Mouse (Mus musculus): ENCODE measurements around the gene Rab37. TPM values are rescaled to one million over a fixed set of nuclear protein-coding genes. Genes with fewer than 3 reads are reported as not detected.

Rab37 gene
- polyA plus RNA-seq, 1 experiment, result 0.02 TPM

DNA sequence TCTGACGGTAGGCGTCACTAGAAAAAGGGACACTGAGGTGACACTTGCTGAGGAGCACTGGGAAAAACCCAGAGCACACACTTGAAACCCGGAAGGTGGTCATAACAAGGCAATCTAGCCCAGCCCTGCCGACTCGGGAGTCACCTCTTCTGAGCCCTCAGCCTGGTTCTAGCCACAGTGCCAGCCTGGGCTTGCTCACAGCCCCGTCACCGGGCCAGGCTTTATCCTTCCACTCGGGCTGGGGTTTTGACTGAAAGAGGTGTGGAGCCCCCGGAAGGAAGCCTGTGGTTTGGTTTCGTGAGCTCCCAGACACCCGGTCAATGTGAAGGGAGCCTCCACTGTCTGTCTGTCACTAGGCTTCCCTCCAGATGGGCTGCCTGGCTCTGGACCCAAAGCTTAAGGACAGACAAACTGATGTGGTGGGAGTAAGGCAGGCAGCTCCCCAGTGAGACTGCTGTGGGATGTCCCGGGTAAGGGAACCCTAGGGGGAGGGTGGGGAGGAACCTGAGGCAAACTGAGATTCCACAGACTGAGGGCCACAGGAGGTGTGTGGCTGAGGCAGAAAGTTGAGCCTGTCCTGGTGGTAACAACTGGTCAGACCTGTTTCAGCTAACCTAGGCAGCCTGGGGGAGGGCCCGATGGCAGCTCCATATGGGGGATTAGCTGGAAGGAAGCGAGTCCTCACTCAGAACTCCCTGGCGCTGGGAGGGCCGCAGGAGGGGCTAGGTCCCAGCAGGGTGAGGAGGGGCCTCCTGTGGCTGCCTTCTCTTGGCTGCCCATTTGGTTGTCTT is 82.5 kb downstream of the Rab37 start:
- no peak overlapping the region for H3K4me3 ChIP-seq
- H3K4me2 ChIP-seq (ENCODE audit: low read depth), result no peak overlapping the region

DNA sequence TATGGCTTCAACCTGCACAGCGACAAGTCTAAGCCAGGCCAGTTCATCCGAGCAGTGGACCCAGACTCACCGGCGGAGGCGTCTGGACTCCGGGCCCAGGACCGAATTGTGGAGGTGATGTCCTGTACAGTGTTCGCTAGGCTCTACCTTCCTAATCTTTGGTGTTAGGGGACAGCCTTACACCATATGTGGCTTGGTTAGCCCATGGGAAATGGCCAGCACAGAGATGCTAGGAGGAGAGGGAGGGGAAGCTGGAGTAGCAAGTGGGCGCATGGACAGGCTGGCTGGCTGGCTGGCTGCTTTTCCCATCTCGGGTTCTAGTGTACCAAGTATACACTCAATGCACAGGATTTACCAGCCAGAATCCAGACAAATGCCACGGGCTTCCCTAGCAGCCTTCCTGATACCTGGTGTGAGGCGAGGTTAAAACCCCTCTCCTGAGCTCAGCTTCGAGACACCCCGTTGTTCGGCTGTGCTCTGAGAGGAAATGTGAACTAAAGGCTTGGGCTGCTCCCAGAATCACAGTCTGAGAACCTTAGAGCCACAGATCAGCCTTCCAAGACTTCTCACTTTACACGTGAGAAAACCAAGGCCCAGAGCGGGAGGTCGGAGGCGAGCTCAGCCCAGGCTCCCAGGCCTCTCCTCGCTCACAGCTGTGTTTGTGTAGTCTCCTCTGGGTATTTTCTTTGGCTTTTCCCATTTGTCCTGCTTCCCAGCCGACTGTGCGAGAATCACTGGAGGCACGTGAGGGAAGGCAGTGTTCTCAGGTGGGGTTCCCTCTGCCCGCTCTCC is 85.4 kb downstream of the Rab37 start:
- H3K27me3 ChIP-seq (ENCODE audit: control insufficient read depth, insufficient read depth, insufficient read length), result no peaks in the 10 kb centered on the region
- no peak overlapping the region for H3K4me2 ChIP-seq (ENCODE audit: low read depth)
- no peaks in the 10 kb centered on the region for H3K36me3 ChIP-seq (ENCODE audit: control insufficient read depth, insufficient read depth)
- no peak overlapping the region for H3K4me3 ChIP-seq
- TF ChIP-seq SRF (IDR thresholded peaks at IDR 0.05; ENCODE audit: control insufficient read depth, insufficient read length, low read depth), result no peak
- no peak for TF ChIP-seq MYOG (IDR thresholded peaks at IDR 0.05; ENCODE audit: control insufficient read depth in 1 of 3, insufficient read depth in 1 of 3, insufficient read length in 2 of 3, low read depth in 2 of 3)
- TF ChIP-seq TCF3 (IDR thresholded peaks at IDR 0.05; ENCODE audit: insufficient read length, low read depth), result no peak
- TF ChIP-seq POLR2AphosphoS2 (IDR thresholded peaks at IDR 0.05; ENCODE audit: insufficient read length, low read depth), result no peak
- no peak for TF ChIP-seq E2F4 (IDR thresholded peaks at IDR 0.05; ENCODE audit: insufficient read depth)
- TF ChIP-seq MYOD1 (IDR thresholded peaks at IDR 0.05; ENCODE audit: control insufficient read depth in 1 of 3, insufficient read length in 2 of 3, low read depth in 2 of 3), result no peak
- no peak for TF ChIP-seq MAX (IDR thresholded peaks at IDR 0.05; ENCODE audit: low read depth)
- no peak for TF ChIP-seq CEBPB (IDR thresholded peaks at IDR 0.05; ENCODE audit: insufficient read depth, poor library complexity, severe bottlenecking)
- no peaks in the 10 kb centered on the region for H3K79me2 ChIP-seq (ENCODE audit: control insufficient read depth, insufficient read depth)
- no peak overlapping the region for H3ac ChIP-seq (ENCODE audit: control insufficient read depth, insufficient read length)

More for the DNA sequence above, 82.5 kb downstream of the Rab37 start:
- H3ac ChIP-seq (ENCODE audit: control insufficient read depth, insufficient read length), result no peak overlapping the region
- no peaks in the 10 kb centered on the region for H3K27me3 ChIP-seq (ENCODE audit: control insufficient read depth, insufficient read depth, insufficient read length)
- TF ChIP-seq USF1 (IDR thresholded peaks at IDR 0.05; ENCODE audit: low read depth) (no peak), POLR2A (IDR thresholded peaks at IDR 0.05; ENCODE audit: insufficient read length, low read depth) (no peak), MYOD1 (IDR thresholded peaks at IDR 0.05; ENCODE audit: control insufficient read depth in 1 of 3, insufficient read length in 2 of 3, low read depth in 2 of 3) (no peak), MAX (IDR thresholded peaks at IDR 0.05; ENCODE audit: low read depth) (no peak), TCF3 (IDR thresholded peaks at IDR 0.05; ENCODE audit: insufficient read length, low read depth) (no peak), E2F4 (IDR thresholded peaks at IDR 0.05; ENCODE audit: insufficient read depth) (no peak), MYOG (IDR thresholded peaks at IDR 0.05; ENCODE audit: control insufficient read depth in 1 of 3, insufficient read depth in 1 of 3, insufficient read length in 2 of 3, low read depth in 2 of 3) (no peak), REST (IDR thresholded peaks at IDR 0.05; ENCODE audit: insufficient read depth, insufficient read length) (no peak), TCF12 (IDR thresholded peaks at IDR 0.05; ENCODE audit: insufficient read depth, poor library complexity, severe bottlenecking) (no peak), SRF (IDR thresholded peaks at IDR 0.05; ENCODE audit: control insufficient read depth, insufficient read length, low read depth) (no peak), CEBPB (IDR thresholded peaks at IDR 0.05; ENCODE audit: insufficient read depth, poor library complexity, severe bottlenecking) (no peak), POLR2AphosphoS2 (IDR thresholded peaks at IDR 0.05; ENCODE audit: insufficient read length, low read depth) (no peak)
- H3K79me2 ChIP-seq (ENCODE audit: control insufficient read depth, insufficient read depth), result no peaks in the 10 kb centered on the region
- no peaks in the 10 kb centered on the region for H3K36me3 ChIP-seq (ENCODE audit: control insufficient read depth, insufficient read depth)

DNA sequence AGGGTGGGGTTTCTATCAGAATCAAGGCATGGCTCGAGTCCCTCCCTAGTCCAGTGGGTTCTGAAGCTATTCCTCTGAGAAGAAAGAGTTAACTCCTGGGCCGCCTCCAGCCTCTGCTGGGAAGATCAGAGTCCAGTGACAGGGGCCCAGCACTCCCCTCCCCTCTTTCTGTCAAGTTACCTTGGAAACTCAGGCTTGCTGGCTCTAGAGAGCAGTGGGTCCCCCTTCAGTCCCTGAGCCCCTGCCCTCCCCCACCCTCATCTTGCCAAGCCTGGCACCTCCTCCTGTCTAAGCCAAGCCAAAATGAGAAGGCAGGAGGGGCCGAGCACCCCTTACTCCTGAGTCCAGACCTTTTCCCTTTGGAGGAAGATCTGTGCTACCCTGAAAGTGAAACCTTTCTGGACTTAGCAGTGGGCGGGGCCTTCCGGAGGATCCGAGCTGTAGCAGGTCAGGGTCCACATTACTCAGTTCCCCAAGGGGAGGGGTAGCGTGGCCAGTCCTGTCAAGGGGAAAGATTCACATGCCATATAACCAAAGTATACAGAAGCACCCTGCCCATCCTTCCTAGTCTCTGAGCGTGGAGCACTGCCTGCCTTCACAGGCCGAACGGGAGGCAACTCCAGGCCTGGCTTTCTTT is 86.4 kb downstream of the Rab37 start:
- Histone ChIP-seq H3ac (ENCODE audit: control insufficient read depth, insufficient read length) (no peak overlapping the region), H3K4me3 (no peak overlapping the region), H3K79me2 (ENCODE audit: control insufficient read depth, insufficient read depth) (no peaks in the 10 kb centered on the region), H3K27me3 (ENCODE audit: control insufficient read depth, insufficient read depth, insufficient read length) (no peaks in the 10 kb centered on the region), H3K36me3 (ENCODE audit: control insufficient read depth, insufficient read depth) (no peaks in the 10 kb centered on the region), H3K4me2 (ENCODE audit: low read depth) (no peak overlapping the region)
- TF ChIP-seq E2F4 (IDR thresholded peaks at IDR 0.05; ENCODE audit: insufficient read depth) (no peak), USF1 (IDR thresholded peaks at IDR 0.05; ENCODE audit: low read depth) (no peak), MYOD1 (IDR thresholded peaks at IDR 0.05; ENCODE audit: control insufficient read depth in 1 of 3, insufficient read length in 2 of 3, low read depth in 2 of 3) (no peak), POLR2AphosphoS2 (IDR thresholded peaks at IDR 0.05; ENCODE audit: insufficient read length, low read depth) (no peak)

DNA sequence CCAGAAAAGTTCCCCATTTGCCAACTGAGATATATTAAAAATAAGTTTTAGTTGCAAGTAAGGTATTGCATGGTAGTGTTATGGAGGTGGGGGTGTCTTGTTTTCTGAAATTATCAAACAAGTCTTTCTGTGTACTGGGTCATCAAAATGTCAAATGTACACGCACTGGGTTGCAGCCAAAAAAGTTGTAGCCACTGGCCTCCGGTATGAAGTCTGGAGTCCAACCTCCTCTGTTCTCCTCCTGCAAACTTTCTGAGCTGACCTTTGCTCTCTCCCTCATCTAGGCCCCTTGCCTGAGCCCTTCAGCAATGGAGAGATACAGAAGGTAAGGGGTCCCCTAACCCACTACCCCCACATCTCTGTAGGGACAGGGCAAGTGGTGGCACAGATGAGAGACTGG is 87.5 kb downstream of the Rab37 start:
- TF ChIP-seq TCF3 (IDR thresholded peaks at IDR 0.05; ENCODE audit: insufficient read length, low read depth), result no peak
- no peak for TF ChIP-seq CEBPB (IDR thresholded peaks at IDR 0.05; ENCODE audit: insufficient read depth, poor library complexity, severe bottlenecking)
- no peak for TF ChIP-seq MAX (IDR thresholded peaks at IDR 0.05; ENCODE audit: low read depth)
- no peak for TF ChIP-seq SRF (IDR thresholded peaks at IDR 0.05; ENCODE audit: control insufficient read depth, insufficient read length, low read depth)
- H3K79me2 ChIP-seq (ENCODE audit: control insufficient read depth, insufficient read depth), result no peaks in the 10 kb centered on the region
- no peak overlapping the region for H3ac ChIP-seq (ENCODE audit: control insufficient read depth, insufficient read length)
- H3K27me3 ChIP-seq (ENCODE audit: control insufficient read depth, insufficient read depth, insufficient read length), result no peaks in the 10 kb centered on the region
- no peak overlapping the region for H3K4me2 ChIP-seq (ENCODE audit: low read depth)
- no peak overlapping the region for H3K4me3 ChIP-seq
- H3K36me3 ChIP-seq (ENCODE audit: control insufficient read depth, insufficient read depth), result no peaks in the 10 kb centered on the region

Data from myocyte (in vitro differentiated cells).